Mouse (Mus musculus) megakaryocyte, embryonic 14.5 days (primary cell): ENCODE measurements around the gene Tars2.

ENCODE experiments used
- FLI1 ChIP-seq: IDR thresholded peaks from 2 replicates; pipeline ENCODE4 v1.6.1; 2012; ENCODE audit warnings: low read length, inconsistent platforms, mixed read lengths
- GATA1 ChIP-seq: IDR thresholded peaks from 3 replicates; pipeline ENCODE4 v1.6.1; 2012; ENCODE audit warnings: mixed read lengths, low read length, inconsistent platforms, borderline replicate concordance

GRCm38 (mm10) chr3:95756808-95757207 lies 3.2 kb downstream of the Tars2 start:
- no peak for TF ChIP-seq GATA1
- no peak for TF ChIP-seq FLI1
